Mouse (Mus musculus): ENCODE measurements around the gene Tnfaip2.
A peak's percentile ranks its signal among the peaks of the same experiment; 100 is the strongest.

- peak; percentile 72 for TF ChIP-seq CTCF (IDR thresholded peaks at IDR 0.05; ENCODE audit: low read depth, low read length)
- no peak for TF ChIP-seq POLR2A (IDR thresholded peaks at IDR 0.05; ENCODE audit: insufficient read depth, low read length)
Observed at GRCm38 (mm10) chr12:111497076-111497475, 54.8 kb downstream of the Tnfaip2 start.
